Mouse (Mus musculus) c-Kit-positive CD71-negative TER-119-negative erythroid progenitor cells, embryonic 14.5 days (primary cell): ENCODE measurements around the gene Fbxw7.

Source experiments
- DNase-seq: peaks from one replicate; pipeline ENCODE4 v3.0.0-alpha.2; 2013; ENCODE audit warnings: low read depth

Fbxw7 gene

DNA sequence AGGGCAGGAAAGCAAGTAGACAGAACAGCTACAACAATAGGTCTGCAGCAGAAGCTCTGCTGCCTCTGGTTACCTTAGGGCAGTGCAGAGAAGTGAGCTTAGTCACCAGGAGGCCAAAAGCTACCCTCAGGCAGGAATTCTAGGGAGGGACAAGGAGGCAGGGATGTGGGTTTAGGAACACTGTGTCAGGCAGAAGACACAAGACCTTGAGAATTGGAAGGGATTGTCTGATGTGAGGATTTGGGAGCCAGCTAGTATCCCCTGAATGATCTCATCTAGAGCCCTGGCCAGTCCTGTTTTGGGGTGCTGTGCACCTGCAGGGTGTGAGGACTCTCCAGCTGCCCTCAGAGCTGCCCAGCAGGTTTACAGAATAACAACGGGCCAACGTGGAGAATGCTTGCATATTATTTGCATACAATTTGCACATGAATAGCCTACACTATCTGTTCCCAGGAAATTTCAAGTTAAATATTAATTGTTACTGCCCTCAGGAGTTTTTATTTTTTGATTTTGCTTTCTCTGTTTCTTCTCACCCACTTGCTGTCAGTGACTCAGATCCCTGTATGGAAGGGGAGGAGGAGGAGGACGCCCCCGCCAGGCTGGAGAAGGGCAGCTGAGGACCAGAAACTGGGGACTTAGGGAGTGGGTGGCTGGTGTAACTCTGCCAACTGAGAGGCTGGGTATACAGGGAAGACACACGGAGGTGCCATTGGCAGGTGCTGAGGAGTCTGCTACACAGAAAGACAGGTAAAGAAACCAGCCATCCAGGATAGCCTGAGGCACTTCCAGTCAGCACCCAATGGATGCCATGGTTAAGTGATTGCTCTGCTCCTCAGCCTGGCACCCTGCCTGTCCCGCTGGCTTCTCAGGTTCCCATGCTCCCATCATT is 210.0 kb downstream of the Fbxw7 start:
- DNase-seq = no peak
